8 mouse cellular contexts compared by ENCODE assay signal in genomic region chr13:19622573-19623227, GRCm38 (mm10). TPM values are rescaled to one million over a fixed set of nuclear protein-coding genes. Genes with fewer than 3 reads are reported as not detected.
DNase-seq lines count a peak whose midpoint lies in the region; ATAC-seq and TF ChIP-seq lines count a peak whose summit lies in the region.

TSS of gene Sfrp4 (plus strand) at chr13:19623104.

- no peak for TF ChIP-seq EP300 in heart, postnatal 0 days (IDR thresholded peaks at IDR 0.05; ENCODE audit: low read depth)

- no peaks in the 10 kb centered on the region for H3K36me3 ChIP-seq in heart, postnatal 0 days (replicated peaks; ENCODE audit: control insufficient read depth, insufficient read depth, low read length)
- no peaks in the 10 kb centered on the region for H3K36me3 ChIP-seq in macrophage (ENCODE audit: inconsistent target)

- H3K27me3 ChIP-seq in heart, postnatal 0 days (ENCODE audit: control insufficient read depth, insufficient read depth, low read length): peaks cover 21% of the 10 kb centered on the region

- H3K4me1 ChIP-seq in bone marrow, adult 2 months (ENCODE audit: control insufficient read depth, insufficient read depth, low read length): no peaks in the 10 kb centered on the region; the same call in 1 of the 2 replicates
- H3K4me1 ChIP-seq in heart, postnatal 0 days (ENCODE audit: control insufficient read depth, insufficient read depth): peaks cover 12% of the 10 kb centered on the region

- ATAC-seq in erythroid progenitor cell, adult 5-6 weeks (replicated peaks; ENCODE audit: low FRiP score, poor library complexity, severe bottlenecking): peak; percentile 63
- ATAC-seq in heart, postnatal 0 days (ENCODE audit: insufficient read depth, low read depth): peak; percentile 59

- H3K9me3 ChIP-seq in heart, postnatal 0 days (replicated peaks; ENCODE audit: control insufficient read depth, low read length): no peaks in the 10 kb centered on the region

- H3K79me2 ChIP-seq in macrophage (ENCODE audit: inconsistent target): no peaks in the 10 kb centered on the region

- no peak for TF ChIP-seq CTCF in bone marrow, adult 2 months (IDR thresholded peaks at IDR 0.05; ENCODE audit: control insufficient read depth, insufficient read depth, low read length)
- TF ChIP-seq CTCF in heart, postnatal 0 days (IDR thresholded peaks at IDR 0.05; ENCODE audit: low read depth): peak; percentile 42

- no peak within 1 kb of the TSS; the same call in 1 of the 2 replicates for H3K27ac ChIP-seq in bone marrow, adult 2 months (ENCODE audit: control insufficient read depth, insufficient read depth, low read depth, low read length, poor library complexity)
- H3K27ac ChIP-seq in heart, postnatal 0 days (ENCODE audit: low read depth): no peak within 1 kb of the TSS
- no peak within 1 kb of the TSS for H3K27ac ChIP-seq in macrophage

- no peak for TF ChIP-seq POLR2A in bone marrow, adult 2 months (IDR thresholded peaks at IDR 0.05; ENCODE audit: borderline replicate concordance, control insufficient read depth, low read depth, low read length)

- DNase-seq in MN1 (ENCODE audit: low spot score): peak; percentile 14
- peak; percentile 45 for DNase-seq in heart, postnatal 0 days (ENCODE audit: low spot score)
- peak; percentile 29 to 40 for DNase-seq in layer of hippocampus, postnatal 14 days (ENCODE audit: low spot score in 2 of 2)
- DNase-seq in right cerebral cortex, postnatal 10 days (ENCODE audit: low spot score in 2 of 2): peak; percentile 57 to 66
- DNase-seq in thymus, postnatal 36 days: no peak

- H3K4me3 ChIP-seq in bone marrow, adult 2 months (replicated peaks; ENCODE audit: control insufficient read depth, low read depth, low read length): peak within 1 kb of the TSS; percentile 23
- H3K4me3 ChIP-seq in heart, postnatal 0 days (ENCODE audit: low read depth, low read length): peak within 1 kb of the TSS; percentile 51
- H3K4me3 ChIP-seq in macrophage (ENCODE audit: inconsistent target): peak within 1 kb of the TSS; percentile 1; the same call in 1 of the 2 replicates

- 5% methylated on average over 25 of the region's 25 CpGs for WGBS in bone marrow, adult 2 months
- 6% methylated on average over 25 of the region's 25 CpGs for WGBS in heart, postnatal 0 days
- WGBS in macrophage (ENCODE audit: missing documents): 5% methylated on average over 25 of the region's 25 CpGs

- peak within 1 kb of the TSS; percentile 40 for H3K9ac ChIP-seq in heart, postnatal 0 days (replicated peaks; ENCODE audit: low read depth, low read length)

- peak within 1 kb of the TSS; percentile 85 for H3K4me2 ChIP-seq in heart, postnatal 0 days (ENCODE audit: low read depth, low read length)

RNA-seq across cellular contexts. Expression of gene Sfrp4, which starts in this region (rescaled TPM):
- polyA plus RNA-seq in bone marrow, adult 2 months (2011; ENCODE audit: insufficient read depth, insufficient read length, low replicate concordance, missing spikeins): 18.8 and 22.8 TPM in 2 replicates
- total RNA-seq in erythroid progenitor cell, adult 5-6 weeks (2015; ENCODE audit: low replicate concordance): 2.9 and 5.0 TPM in 2 replicates
- 2.3 and 2.5 TPM in 2 replicates for total RNA-seq in erythroid progenitor cell, adult 5-6 weeks (2017; ENCODE audit: low replicate concordance)
- total RNA-seq in heart, postnatal 0 days (2014; rRNA removed; ENCODE audit: low replicate concordance): not detected in 2 replicates
- polyA plus RNA-seq in heart, postnatal 0 days (2015; fragmentation: Nextera tagmentation; extraction: Ambion mirVana): 0.15 TPM in 2 replicates
- total RNA-seq in layer of hippocampus, postnatal 14 days (2021): 1 to 10 TPM; 1.8 to 2.5 TPM
- total RNA-seq in macrophage (2018; cell fraction: chromatin; rRNA removed): under 1 TPM in 1 of 26 experiments, not detected in 25; 0.95 TPM
- total RNA-seq in macrophage (2018; cell fraction: cytosol; rRNA removed): not detected
- total RNA-seq in macrophage (2018; cell fraction: nucleus; rRNA removed): not detected
- not detected in 3 replicates for polyA plus RNA-seq in macrophage (2018)

Comparison
In these comparisons a context has a peak if more than half of its experiments do, and no peak if none do; other contexts are left out.
1. RNA of gene Sfrp4 (polyA plus RNA-seq): 18.8 to 22.8 TPM in bone marrow, adult 2 months; 0.15 TPM in heart, postnatal 0 days and not detected in macrophage; every median in the first group is over 10 times any median in the second.
2. Peak in DNase-seq, ATAC-seq, H3K4me3 ChIP-seq, H3K9ac ChIP-seq and H3K4me2 ChIP-seq in heart, postnatal 0 days; RNA of the gene not detected or under 1 TPM.
3. DNase-seq: peak in MN1 (single experiment), layer of hippocampus, postnatal 14 days (2 of 2) and right cerebral cortex, postnatal 10 days (2 of 2); none in thymus, postnatal 36 days (0 of 2).
4. H3K4me3 ChIP-seq: peak in every context shown above with its lines; median percentile 51 in heart, postnatal 0 days; 23 in bone marrow, adult 2 months; 1 in macrophage.